Mouse (Mus musculus): ENCODE measurements at regions not wholly inside any gene's neighbourhood (a gene's known extent, or its start where the extent isn't known, plus 50 kb on each side); places are given as distances from the start of the nearest gene placed in this dataset.

DNA sequence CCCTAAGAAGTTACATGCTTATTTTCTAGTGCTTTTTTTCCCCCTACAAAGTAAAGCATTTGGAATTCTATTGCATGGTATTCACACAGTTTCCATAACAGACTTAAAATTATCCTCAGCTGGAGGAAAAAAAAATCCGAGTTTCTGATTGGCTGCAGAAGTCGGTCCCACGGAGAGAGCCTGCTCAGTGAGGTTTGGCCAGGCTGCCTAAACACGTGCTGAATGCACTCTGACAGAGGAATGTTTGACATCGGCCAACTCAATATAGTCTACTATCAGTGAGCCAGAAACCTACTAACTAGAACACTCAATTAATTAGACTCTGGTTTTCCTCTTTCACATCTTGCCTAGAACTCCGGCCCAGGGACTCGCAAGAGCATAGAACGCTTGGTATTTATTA is 204.9 kb downstream of the Rab11fip2 start:
- no peak for DNase-seq (ENCODE audit: low read depth, low spot score)

DNA sequence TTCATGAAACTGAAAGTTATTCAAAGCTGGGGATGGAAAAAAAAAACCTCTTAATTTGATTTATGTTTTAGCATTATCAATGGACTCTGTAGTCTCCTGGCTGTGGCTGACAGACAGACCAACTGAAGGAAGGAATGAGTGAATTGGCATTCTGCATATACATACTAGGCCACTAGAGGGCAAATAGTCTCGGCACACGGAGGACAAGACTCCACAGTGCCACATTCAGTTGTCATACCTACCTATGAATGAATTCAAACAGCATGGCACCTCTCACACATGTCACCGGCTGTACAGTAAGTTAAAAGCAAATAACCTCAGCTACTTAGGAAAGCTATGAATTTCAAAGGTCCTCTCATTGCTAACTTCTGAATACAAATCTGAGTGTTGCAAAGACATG is 200.5 kb downstream of the Rab11fip2 start:
- DNase-seq (ENCODE audit: low read depth, low spot score) = peak; percentile 34

DNA sequence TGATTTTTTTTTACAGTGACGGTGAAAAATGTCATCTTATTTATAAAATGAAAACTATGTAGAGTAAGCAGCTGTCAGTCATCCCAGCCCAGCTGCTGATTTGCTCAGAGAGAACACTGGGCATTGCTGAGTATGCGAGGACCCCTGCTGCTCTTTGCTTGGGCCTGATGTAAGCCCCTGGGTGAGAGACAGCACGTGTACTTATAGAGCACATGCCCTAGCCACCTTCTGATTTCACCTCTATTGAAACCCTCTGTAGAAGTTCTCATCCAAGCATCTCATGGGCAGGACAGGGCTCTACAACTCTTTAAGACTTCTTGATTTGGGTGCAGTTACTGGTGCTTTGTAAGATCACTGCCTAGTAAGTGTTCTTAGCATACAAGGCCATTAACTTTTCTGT is 182.2 kb downstream of the Rab11fip2 start:
- no peak for DNase-seq (ENCODE audit: low read depth, low spot score)

DNA sequence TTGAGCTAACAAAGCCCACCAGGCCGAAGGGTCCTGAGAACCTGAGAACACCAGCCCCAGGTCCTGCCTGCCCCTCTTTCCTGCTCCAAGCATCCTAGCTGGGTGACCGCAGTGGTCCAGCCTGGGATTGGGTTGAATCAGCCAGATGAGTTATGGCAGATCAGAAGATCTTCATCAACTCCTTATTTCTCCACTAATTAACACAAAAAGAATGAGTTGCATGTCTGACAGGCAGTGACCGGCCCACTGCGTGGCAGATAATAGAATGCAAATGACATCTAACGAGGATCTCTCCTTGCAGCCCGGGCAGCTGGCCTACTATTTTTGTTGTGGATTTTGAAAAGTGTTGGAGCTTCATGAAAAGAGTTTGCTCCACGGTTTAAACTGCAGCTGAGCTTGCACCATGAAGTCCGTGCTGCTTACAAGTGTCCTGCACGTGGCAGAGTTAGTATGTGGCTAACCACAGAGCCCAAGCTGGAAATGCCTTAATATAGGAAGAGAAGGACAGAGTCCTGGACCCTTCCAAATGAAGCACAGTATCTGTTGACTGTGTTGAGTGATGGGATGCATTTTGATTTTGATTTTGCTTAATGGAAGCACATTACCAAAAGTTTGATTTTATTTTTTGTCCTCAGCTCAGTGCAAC is 158.9 kb downstream of the Rab11fip2 start:
- DNase-seq (ENCODE audit: low read depth, low spot score) = no peak

DNA sequence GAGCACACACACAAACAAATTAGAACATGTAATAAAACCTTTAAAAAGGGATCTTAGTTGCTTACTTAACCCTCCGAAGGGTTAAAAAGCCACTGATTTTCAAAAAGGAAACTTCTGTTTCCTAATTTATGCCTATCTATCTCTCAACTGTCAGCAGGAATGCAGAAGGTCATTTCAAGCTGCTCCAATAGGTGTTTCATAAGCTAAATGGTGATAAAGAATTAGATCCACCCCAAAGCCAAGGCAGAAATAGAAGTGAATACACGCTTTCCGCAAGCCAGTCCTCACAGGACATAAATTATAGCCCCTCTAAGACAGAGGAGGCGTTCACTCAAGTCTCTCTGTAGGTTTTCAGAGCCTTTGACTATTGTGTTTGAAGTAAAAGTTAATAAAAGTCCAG is 112.2 kb downstream of the Rab11fip2 start:
- no peak for DNase-seq (ENCODE audit: low read depth, low spot score)

DNA sequence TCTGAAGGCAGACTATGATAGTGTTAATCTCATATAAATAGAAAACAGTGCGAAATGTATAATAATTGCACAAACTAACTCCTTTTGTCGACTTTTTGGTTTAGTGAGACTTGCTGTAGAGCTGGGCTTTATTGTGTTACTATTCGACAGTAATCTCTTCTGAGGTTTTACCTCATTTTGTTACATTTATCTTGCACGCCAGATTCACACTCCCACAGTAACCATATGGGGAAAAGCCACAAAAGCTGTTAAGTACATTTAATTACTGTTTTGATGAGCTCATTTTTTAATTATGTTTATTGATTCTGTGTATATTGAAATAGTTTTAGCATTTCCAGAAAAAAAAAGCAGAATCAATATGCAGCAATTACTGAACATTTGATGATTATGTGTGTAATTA is 106.3 kb downstream of the Rab11fip2 start:
- no peak for DNase-seq (ENCODE audit: low read depth, low spot score)

DNA sequence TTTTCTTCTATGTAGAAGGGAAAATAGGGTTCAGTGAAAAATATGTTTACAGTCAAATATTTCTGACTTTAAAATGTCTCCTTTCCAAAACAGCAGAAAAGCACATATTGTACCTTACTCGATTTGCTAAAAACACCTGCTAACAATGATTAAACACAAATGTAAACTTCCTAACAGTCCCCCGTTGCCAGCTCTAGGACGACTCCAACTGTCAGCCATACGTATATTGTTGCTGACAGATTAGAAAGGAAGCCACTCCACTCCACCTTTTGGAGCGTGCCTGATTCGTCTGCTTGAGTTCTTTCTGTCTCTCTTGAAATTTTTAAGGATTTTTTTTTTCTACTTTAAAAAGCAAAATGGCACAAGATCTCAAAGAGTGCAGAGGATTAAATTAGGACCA is 105.8 kb downstream of the Rab11fip2 start:
- DNase-seq (ENCODE audit: low read depth, low spot score) = no peak

DNA sequence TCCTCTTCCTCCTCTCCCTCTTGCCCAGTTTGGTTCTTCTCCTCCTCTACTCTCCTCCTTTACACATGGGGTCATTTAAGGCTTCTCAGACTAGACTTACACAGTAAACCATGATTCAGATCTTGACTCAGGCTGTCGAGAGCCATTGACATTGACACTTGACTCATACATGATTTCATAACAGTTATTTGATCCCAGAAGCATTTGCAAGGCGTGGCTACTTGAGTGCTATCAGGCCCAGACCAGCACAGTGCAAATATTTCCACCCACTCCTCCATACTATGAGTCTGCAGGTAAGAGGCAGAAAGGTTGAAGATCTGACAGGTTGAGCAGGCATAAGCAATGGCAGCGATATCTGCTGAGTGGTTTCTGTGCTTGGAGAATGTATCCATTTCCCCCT is 99.2 kb downstream of the Rab11fip2 start:
- no peak for DNase-seq (ENCODE audit: low read depth, low spot score)

DNA sequence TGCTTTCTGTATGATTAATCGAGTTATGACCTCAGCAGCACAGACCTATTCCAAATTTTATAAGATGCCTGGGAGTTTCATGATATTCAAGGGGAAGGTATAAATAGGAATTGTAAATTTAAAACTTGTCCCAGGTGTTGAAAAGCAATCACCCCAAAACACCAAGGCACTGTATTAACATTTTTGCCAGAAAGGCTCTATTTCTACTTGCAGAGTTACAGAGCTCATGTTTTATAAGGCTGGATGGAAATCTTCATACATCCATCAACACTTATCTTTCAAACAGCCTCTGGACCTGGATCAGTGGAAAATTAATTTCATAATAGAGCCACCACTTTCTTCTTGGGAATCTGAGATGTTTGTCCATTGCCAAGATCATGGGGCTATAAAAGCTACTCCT is 96.6 kb downstream of the Rab11fip2 start:
- DNase-seq (ENCODE audit: low read depth, low spot score) = no peak

DNA sequence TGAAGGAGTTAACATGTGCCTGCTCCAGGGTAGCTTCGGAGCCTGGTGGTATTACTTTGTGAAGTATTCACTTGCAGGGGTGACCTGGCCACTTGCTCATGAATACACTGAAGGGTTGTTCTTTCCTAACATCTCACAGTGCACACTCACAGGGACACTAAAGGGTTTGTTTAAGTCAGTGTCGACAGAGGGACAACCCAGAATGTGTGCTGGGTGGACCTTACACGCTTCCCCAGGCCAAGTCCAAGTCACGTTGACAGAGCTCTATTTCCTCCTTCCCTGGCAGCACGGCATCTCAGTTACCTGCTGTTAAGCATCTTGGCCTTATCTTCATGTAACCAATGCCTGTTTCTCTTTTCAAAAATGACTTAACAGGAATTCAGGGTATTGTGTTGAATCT is 92.8 kb downstream of the Rab11fip2 start:
- no peak for DNase-seq (ENCODE audit: low read depth, low spot score)

DNA sequence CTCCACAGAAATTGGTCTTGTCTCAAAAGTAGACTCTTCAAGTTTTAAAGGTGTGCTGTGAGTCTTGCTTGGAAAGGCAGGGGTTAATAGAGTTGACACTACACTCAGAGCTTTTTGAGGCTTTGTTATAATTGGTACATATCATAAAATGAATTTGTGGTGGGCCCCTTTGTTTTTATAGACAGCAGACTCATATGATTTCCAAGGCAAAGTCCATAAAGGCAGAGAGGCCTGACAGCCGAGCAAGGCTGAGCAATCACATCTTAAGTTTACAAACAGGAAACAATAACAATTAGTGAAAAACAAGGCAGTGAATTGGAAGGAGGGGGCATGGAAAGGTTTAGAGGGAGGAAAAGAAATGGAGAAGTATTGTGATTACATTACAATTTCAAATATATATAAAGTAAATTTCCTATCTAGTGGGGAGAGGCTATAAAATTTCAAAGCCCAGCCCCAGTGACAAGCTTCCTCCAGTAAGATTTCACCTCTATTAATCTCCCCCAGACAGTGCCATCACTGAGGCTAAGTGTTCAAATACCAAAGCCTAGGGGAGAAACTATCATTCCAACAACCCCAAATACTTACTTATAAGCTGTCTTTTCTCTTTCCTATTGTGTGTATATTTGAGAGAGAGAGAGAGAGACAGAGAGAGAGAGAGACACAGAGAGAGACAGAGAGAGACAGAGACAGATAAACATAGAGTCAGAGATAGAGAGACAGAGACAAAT is 91.3 kb downstream of the Rab11fip2 start:
- no peak for DNase-seq (ENCODE audit: low read depth, low spot score)
